Mouse (Mus musculus) left cerebral cortex, adult 6 months (tissue): Measurements from ENCODE around the gene Tlr6. TPM values are rescaled to one million over a fixed set of nuclear protein-coding genes. Genes with fewer than 3 reads are reported as not detected.

Source experiments
- long read RNA-seq, 2 experiments: library from polyadenylated mRNA; unstranded; transcript quantifications; one replicate each; pipeline ENCODE4 v2.0.0; 2019 to 2020
- polyA plus RNA-seq: library from polyadenylated mRNA; unstranded; fragments of <200 nt; fragmentation: Nextera tagmentation; gene quantifications from 2 replicates; pipeline ENCODE4 v1.2.3, GENCODE M21; 2021

Tlr6 gene
- 0.17 and 0.39 TPM in 2 replicates for polyA plus RNA-seq
- long read RNA-seq, experiment 1, partial matches to known transcripts = 0 of 1 reads
- long read RNA-seq, experiment 1, other reads (novel, unspliced or antisense) = 0 of 1 reads
- long read RNA-seq, experiment 2 = 0 reads

GRCm38 (mm10) chr5:64959843-64960230 lies at the start of gene Tlr6:
Tlr6 (minus strand) TSS chr5:64960097.

GRCm38 (mm10) chr5:64969861-64970771 lies 10.2 kb upstream of the Tlr6 start, which contains the start of gene Fam114a1:
Fam114a1 (plus strand) TSS chr5:64970071.

Other genes starting within 250 kb of the Tlr6 start
- gene Klf3, start 156.7 kb downstream of the Tlr6 start, polyA plus RNA-seq = 6.0 and 19.0 TPM in 2 replicates
- 0.14 and 0.20 TPM in 2 replicates for gene Tlr1, start 26.5 kb downstream of the Tlr6 start, polyA plus RNA-seq
- 5.7 and 6.4 TPM in 2 replicates for gene Fam114a1, start 10.0 kb upstream of the Tlr6 start, polyA plus RNA-seq
- gene Tmem156, start 132.0 kb upstream of the Tlr6 start, polyA plus RNA-seq = 0.40 TPM in 1 of 2 replicates, not detected in the other
- gene Klhl5, start 147.4 kb upstream of the Tlr6 start, polyA plus RNA-seq = 12.1 and 12.3 TPM in 2 replicates
- gene Wdr19, start 239.6 kb upstream of the Tlr6 start, polyA plus RNA-seq = 6.6 and 7.2 TPM in 2 replicates